Mouse (Mus musculus) urinary bladder, postnatal 4 days (tissue): ENCODE data around the gene Iars2.

ENCODE experiments used
- DNase-seq, 2 experiments: peaks; one replicate each; pipeline ENCODE4 v3.0.0; 2021 to 2022; ENCODE audit warnings: low spot score in 2 of 2

Gene Iars2

GRCm38 (mm10) chr1:185280616-185281015, 48.6 kb downstream of the Iars2 start:
- DNase-seq = no peak

DNA sequence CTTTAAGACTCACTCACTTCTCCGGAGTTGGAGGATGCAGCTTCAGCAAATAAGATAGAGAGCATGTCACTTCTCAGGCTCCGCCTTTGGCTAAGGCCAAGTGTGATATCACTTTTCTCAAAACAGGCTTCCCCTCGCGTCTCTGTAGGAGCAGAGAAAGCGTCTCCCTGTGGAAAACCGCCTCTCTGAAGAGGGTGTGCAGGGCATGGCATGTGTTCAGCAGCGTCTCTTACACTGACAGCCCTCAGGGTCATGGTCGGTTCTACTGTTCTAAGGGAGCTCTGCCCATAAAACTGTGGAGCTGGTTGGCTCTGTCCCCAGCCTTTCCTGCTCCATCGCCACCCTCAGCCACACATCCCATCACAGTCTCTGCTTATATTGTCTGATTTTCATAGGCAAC, 49.9 kb downstream of the Iars2 start:
- no peak for DNase-seq

GRCm38 (mm10) chr1:185277022-185277421, 52.2 kb downstream of the Iars2 start:
- no peak for DNase-seq

DNA sequence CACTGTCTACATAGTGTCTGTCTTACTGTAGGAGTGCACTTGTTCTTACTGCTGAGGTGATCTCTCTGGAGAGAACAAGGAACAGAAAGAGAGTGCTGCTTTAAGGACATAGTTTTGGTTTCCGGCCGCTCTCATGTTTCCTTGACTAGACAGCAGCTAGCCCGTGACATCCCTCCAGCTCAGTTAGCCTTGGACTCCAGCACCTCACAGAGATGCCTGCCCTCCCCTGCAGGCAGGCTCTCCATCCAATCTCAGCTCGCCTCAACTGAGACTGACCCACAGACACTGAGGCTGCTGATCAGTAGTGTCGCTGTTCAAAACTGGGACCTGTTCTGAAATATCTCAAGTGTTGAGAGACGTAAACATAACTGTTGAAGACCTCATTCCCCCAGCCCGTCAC, 53.2 kb downstream of the Iars2 start:
- no peak for DNase-seq

DNA sequence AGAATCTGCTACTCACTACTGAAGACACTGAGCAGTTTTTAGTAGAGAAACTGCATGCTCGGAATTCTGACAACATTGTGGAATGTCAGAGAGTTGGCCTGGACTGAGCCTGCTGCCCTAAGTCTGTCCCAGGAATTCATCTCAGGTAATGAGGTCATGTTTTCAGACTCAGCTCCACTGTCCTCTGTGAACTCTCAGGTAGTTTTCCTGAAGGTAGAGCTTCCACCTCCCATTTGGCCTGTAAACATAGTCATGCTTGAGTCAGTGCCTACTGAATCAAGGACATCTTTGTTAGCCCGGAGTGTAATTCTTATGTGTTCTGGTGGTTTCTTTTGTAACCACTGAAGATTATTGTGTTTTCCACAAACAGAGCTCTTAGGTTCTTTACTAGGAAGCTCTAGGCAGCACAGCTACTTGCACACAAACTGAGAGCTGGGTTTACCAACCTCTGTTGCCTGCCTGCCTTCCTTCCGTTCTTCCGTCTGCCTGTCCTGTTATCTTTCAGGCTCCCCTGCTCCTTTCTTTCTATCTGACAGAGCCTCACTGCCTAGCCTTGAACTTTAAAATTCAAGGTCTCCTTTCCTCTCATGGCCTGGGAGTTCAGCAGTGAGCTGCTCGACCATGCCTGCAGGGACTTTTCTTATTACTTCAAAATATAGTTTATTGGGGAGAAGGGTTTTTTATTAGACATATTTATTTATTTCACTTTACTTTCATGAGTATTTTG, 54.2 kb downstream of the Iars2 start:
- no peak for DNase-seq

GRCm38 (mm10) chr1:185271373-185271772, 57.8 kb downstream of the Iars2 start:
- no peak for DNase-seq

DNA sequence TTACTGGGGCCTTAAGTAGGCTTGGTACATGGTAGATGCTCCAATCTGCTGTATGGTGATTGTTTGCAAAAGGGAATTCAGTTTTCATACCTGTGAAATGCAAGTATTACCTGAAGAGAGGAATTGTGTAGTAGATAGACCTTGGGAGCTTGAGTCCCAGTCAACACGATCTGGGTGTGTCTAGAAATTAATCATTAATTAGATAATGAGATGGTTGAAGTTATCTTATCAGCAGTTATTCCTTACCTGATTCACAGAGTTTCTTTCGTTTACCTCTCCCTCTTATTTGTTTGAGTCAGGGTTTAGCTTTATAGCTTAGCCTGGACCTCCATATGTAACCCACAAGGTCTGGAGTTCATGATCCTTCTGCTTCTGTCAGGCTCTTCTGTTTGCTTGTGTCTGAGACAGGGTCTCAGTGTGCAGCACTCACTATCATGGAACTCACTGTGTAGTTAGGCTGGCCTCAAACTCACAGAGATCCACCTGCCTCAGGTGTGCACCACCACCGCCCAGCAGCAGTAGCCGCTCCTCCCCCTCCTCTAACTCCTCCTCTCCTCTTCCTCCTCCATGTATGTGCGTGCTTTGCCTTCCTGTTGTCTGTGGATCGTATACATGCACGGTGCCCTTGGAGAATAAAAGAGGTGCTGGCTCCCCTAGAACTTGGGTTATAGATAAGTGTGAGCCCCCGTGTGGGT, 58.6 kb downstream of the Iars2 start:
- DNase-seq = no peak

- no peak for DNase-seq
Measured at GRCm38 (mm10) chr1:185268675-185269074, 60.5 kb downstream of the Iars2 start.

DNA sequence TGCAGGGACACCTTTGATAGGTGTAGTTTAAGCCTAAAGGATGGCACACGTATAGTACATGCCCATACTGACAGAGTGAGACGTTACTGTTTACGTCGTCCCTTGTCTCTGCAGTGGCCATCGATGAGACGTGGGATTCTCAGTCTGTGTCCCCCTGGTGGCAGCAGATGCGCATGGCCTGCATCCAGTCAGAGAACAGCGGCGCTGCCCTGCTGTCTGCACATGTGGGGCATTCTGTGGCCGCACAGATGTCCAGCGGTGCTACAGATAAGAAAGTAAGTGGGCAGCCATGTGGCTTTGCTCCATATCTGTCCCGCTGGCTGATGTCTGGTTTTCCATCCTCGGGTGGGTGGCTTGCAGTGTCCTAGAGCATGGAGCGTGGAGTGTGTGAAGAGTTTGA, 66.6 kb downstream of the Iars2 start:
- no peak for DNase-seq

DNA sequence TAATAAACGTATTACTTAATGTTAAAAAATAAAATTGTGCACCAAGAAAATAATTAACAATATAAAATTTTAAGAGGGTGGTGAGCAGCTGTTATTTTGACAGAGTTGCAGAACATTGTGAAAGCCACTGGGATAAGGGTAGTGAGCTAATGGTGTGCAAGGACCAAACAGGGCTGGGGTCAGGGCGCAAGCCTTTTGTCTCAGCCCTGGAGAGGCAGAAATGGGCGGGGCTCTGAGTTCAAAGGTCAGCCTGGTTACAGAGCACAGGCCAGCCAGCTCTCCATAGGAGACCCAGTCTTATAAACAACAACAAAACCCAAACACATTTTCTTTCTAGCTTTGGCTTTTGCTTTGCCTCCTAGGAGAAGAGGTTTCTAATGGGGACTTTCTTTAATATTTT, 72.4 kb downstream of the Iars2 start:
- DNase-seq = peak in 1 of 2 experiments; percentile 17

- DNase-seq = peak in 1 of 2 experiments; percentile 9
Measured at GRCm38 (mm10) chr1:185255336-185255735, 73.9 kb downstream of the Iars2 start.

DNA sequence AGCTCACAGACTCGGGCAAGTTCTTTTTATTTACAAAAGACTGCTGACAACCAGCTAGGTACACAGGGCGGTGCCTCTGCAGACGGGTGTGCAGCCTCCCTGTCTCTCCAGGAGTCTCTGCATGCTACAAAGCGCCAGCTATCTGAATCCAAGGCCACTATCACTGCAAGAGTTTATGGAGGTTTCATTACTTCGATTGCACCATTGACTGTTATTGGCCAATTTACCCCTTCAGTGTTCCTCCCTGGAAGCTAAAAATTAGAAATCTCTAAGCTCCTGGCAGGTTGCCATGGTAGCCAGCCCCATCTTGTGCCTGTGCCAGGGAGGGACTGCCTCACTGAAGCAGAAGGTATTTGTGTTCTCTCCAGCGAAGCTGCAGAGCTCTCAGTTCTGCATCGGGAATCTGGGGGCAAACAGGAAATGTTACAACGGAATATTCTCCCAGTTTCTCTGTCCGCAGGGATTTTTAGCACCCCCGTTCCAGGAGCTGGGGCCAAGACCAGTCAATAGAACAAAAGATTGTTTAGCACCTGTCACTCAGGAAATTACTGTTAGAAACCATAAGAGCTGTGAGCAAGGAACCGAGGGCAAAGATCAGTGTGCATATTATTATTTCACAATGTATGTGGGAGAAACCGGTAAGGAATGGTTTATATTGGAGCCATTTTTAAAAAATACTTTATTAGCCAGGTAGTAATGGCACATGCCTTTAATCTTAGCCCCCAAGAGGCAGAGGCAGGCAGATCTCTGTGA, 75.9 kb downstream of the Iars2 start:
- DNase-seq = no peak

GRCm38 (mm10) chr1:185252351-185252750, 76.8 kb downstream of the Iars2 start:
- no peak for DNase-seq

DNA sequence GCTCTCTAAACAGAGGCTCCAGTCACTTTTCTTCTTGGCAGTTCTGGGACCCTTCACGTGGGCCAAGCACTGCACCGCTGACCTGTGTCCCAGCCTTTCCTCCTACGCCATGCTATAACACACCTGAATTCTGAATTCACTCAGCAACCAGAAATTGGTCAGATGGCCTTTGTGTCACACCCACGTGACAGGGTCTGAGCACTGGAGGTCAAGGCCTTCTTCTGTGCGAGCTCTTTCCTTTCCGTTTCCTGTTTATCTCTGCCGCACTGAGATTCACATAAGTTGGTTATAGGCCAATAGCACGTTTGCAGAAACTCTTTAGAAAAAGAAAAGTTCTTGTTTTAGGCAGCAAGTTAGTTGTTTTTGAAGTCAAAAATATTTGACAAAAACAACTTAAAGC, 80.5 kb downstream of the Iars2 start:
- DNase-seq = peak in 1 of 2 experiments; percentile 3

- peak in 1 of 2 experiments; percentile 16 for DNase-seq
Measured at GRCm38 (mm10) chr1:185247429-185248085, 81.6 kb downstream of the Iars2 start.

DNA sequence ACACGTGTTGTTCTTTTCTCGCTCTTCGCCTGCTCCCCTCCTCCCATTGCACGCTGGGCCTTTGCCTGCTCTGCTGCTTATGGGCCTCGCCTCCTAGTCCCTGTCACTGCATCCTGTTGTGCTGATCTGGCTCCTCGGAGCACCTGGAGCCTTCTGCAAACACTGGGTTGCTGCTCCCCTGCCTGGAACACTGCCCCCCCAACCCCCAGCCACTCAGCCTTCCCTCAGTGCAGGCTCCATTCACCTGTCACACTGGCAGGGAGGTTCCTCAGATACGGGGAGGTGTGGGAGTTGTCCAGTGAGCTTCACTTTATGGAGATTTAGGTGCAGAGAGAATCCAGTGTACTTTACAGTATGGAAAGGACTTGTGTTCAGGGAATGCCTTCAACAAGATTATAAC, 83.7 kb downstream of the Iars2 start:
- DNase-seq = peak in 1 of 2 experiments; percentile 7

DNA sequence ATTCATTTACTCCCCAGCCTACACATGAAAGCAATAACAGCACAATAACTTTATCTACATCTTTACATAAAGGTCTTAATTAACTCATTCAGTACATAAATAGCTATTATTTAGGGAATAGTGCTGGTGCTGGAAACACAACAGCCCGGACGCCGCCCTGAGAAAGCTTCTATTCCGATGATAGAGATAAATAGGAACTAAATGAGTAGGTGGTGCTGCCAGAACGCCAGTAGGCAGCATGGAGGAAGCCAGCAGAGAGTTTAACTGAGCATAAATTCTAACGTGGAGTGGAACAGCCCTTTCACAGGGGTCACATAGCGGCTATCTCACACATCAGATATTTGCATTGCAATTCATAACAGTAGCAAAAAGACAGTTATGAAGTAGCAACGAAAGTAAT, 86.2 kb downstream of the Iars2 start:
- peak in 1 of 2 experiments; percentile 8 for DNase-seq

- no peak for DNase-seq
Measured at GRCm38 (mm10) chr1:185236530-185236929, 92.7 kb downstream of the Iars2 start.

GRCm38 (mm10) chr1:185235837-185236236, 93.4 kb downstream of the Iars2 start:
- no peak for DNase-seq
